Mouse (Mus musculus): ENCODE data around the gene Hacd1.

DNA sequence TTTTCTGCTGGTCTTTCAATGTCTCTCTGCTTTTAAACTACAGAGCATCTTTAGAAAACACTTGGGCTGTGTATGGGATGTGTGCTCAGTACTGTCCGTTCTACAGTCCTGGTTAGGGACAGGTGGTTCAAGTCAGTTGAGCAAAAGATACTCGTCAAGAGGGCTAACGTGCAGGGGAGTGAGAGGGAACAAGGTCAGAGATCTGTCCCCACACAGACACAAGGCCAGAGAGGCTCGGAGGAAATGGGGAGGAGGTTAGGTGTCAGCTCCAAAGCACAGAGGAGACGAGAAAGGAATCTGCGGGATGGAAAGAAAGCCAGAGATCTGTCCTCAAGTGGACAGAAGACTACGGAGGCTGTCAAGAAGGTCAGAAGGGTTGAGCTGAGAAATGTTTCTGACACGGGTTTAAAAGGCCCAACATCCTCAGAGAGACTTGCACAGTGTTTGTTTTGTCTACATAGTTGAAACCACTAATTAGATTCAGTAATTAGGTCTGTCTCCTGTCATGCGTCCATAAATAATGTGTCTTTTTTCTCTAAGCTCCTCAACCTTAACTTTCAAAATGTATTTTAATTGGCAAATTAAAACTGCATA is 12.3 kb downstream of the Hacd1 start:
- TF ChIP-seq CTCF (IDR thresholded peaks at IDR 0.05; ENCODE audit: borderline replicate concordance, extremely low read depth, insufficient read depth, insufficient read length) (no peak), POLR2A (IDR thresholded peaks at IDR 0.05; ENCODE audit: borderline replicate concordance, extremely low read depth, insufficient read depth, insufficient read length, poor library complexity, severe bottlenecking) (no peak)
